Comparison of ENCODE assay signal across 15 mouse cellular contexts in the genomic region with DNA sequence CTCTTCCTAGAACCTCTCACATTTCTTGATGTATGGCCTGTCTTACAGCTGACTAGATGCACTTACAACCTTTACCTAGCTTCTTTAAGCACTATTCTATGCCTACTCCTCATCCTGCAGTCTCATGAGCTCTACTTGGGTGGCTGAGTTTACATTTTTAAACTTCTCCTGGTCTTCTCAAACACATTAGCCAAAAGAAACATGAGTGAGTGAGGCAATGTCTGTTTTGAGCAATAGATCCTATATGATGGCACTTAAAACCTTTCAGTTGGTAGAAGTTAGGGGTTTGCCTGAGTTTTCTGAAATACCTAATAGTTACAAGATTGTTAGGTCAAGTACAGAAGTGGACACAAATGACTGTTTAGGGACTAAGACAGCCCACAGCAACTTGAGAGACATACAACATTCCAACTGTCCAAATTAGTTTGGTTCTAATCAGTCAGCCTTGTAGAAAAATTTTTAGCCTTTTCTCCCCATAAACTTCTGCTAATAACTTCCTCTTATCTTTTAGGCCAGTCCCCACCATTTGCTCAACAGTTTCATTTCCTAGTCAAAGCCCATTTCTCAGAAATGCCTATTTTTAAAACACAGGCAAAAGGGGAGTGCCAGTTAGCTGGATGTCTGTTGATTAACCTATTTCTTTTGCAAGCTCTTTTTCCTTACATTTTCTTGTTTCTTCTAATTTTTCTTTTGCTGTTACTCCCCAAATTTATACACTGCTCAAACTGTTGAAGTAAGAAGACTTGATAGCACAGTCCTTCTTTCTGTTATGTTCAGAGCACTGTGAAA. TPM values are rescaled to one million over a fixed set of nuclear protein-coding genes. Genes with fewer than 3 reads are reported as not detected.
DNase-seq lines count a peak whose midpoint lies in the region; ATAC-seq and TF ChIP-seq lines count a peak whose summit lies in the region.
"Had no signal": no experiment of that assay in that cellular context is flagged by ENCODE, and none has a peak within 500 bp of the region (broad histone marks: within the 10 kb centered on the region; RNA-seq: fewer than 3 reads in every experiment).

No protein-coding gene starts in this region.

- H3K9me3 ChIP-seq in stomach, embryonic 16.5 days (replicated peaks; ENCODE audit: control insufficient read depth, low read length): no peaks in the 10 kb centered on the region
- no peaks in the 10 kb centered on the region for H3K9me3 ChIP-seq in stomach, postnatal 0 days (ENCODE audit: control insufficient read depth, low read length)
- H3K9me3 ChIP-seq in liver, embryonic 16.5 days (replicated peaks; ENCODE audit: control insufficient read depth, low read length): no peaks in the 10 kb centered on the region
- H3K9me3 ChIP-seq in neural tube, embryonic 15.5 days (replicated peaks): no peaks in the 10 kb centered on the region
- H3K9me3 ChIP-seq in hindbrain, embryonic 11.5 days (ENCODE audit: control insufficient read depth, low read length): no peaks in the 10 kb centered on the region
- H3K9me3 ChIP-seq: stomach, embryonic 15.5 days had no signal

- H3K36me3 ChIP-seq in stomach, embryonic 16.5 days (ENCODE audit: control insufficient read depth, insufficient read depth, low read length): no peaks in the 10 kb centered on the region
- no peaks in the 10 kb centered on the region for H3K36me3 ChIP-seq in stomach, postnatal 0 days (ENCODE audit: control insufficient read depth, insufficient read depth, low read length)
- no peaks in the 10 kb centered on the region for H3K36me3 ChIP-seq in liver, embryonic 16.5 days (ENCODE audit: control insufficient read depth, insufficient read depth)
- H3K36me3 ChIP-seq in neural tube, embryonic 15.5 days: no peaks in the 10 kb centered on the region
- H3K36me3 ChIP-seq in hindbrain, embryonic 11.5 days (ENCODE audit: control insufficient read depth, insufficient read depth, low read length): no peaks in the 10 kb centered on the region
- H3K36me3 ChIP-seq: stomach, embryonic 15.5 days had no signal

- TF ChIP-seq CTCF in stomach, postnatal 0 days (IDR thresholded peaks at IDR 0.05; ENCODE audit: low read depth): no peak

- no peak for DNase-seq in stomach, postnatal 0 days (ENCODE audit: low spot score)
- peak; percentile 63 for DNase-seq in c-Kit-positive CD71-positive TER-119-negative erythroid progenitor cells, embryonic 14.5 days (ENCODE audit: low read depth)
- no peak for DNase-seq in left cerebral cortex, postnatal 10 days (ENCODE audit: extremely low spot score in 1 of 2, low spot score in 2 of 2)
- DNase-seq in hindbrain, embryonic 11.5 days (ENCODE audit: low spot score): no peak
- DNase-seq: cerebellum, adult 11 months; gastrocnemius, postnatal 36 days; heart, postnatal 14 days; retina, postnatal 1 day had no signal

- no peak for ATAC-seq in stomach, embryonic 16.5 days (ENCODE audit: insufficient read depth, low FRiP score)
- ATAC-seq in stomach, postnatal 0 days (ENCODE audit: low FRiP score, low TSS enrichment): no peak
- peak; percentile 52 for ATAC-seq in liver, embryonic 16.5 days (ENCODE audit: low read depth)
- no peak for ATAC-seq in neural tube, embryonic 15.5 days (ENCODE audit: low FRiP score)
- ATAC-seq in hindbrain, embryonic 11.5 days (ENCODE audit: low FRiP score): no peak
- ATAC-seq: intestine, postnatal 0 days had no signal

- intact Hi-C loops in left cerebral cortex, postnatal 10 days (cut with DNase I): no loop called here

- no peak overlapping the region for H3K4me3 ChIP-seq in stomach, embryonic 16.5 days (replicated peaks; ENCODE audit: low read length)
- H3K4me3 ChIP-seq in stomach, postnatal 0 days (ENCODE audit: low read depth, low read length): no peak overlapping the region
- H3K4me3 ChIP-seq in liver, embryonic 16.5 days (ENCODE audit: low read depth, low read length): no peak overlapping the region
- H3K4me3 ChIP-seq in neural tube, embryonic 15.5 days (replicated peaks): no peak overlapping the region
- no peak overlapping the region for H3K4me3 ChIP-seq in hindbrain, embryonic 11.5 days (ENCODE audit: low read depth, low read length)
- H3K4me3 ChIP-seq: stomach, embryonic 15.5 days had no signal

- peak overlapping the region; percentile 44 for H3K27ac ChIP-seq in stomach, embryonic 16.5 days (ENCODE audit: low read length)
- H3K27ac ChIP-seq in stomach, postnatal 0 days (replicated peaks): no peak overlapping the region
- H3K27ac ChIP-seq in liver, embryonic 16.5 days (ENCODE audit: low read length): peak overlapping the region; percentile 83
- H3K27ac ChIP-seq in neural tube, embryonic 15.5 days (replicated peaks): no peak overlapping the region
- H3K27ac ChIP-seq in hindbrain, embryonic 11.5 days (ENCODE audit: low read depth, low read length): no peak overlapping the region
- H3K27ac ChIP-seq: stomach, embryonic 15.5 days had no signal

- TF ChIP-seq EP300 in stomach, postnatal 0 days (optimal IDR thresholded peaks at IDR 0.05): no peak

- H3K4me1 ChIP-seq in stomach, embryonic 16.5 days (ENCODE audit: control insufficient read depth, insufficient read depth, low read length): no peaks in the 10 kb centered on the region
- no peaks in the 10 kb centered on the region for H3K4me1 ChIP-seq in stomach, postnatal 0 days (replicated peaks; ENCODE audit: control insufficient read depth, insufficient read depth)
- peaks cover 9% of the 10 kb centered on the region for H3K4me1 ChIP-seq in liver, embryonic 16.5 days (ENCODE audit: control insufficient read depth, low read depth, low read length)
- H3K4me1 ChIP-seq in neural tube, embryonic 15.5 days: no peaks in the 10 kb centered on the region
- H3K4me1 ChIP-seq in hindbrain, embryonic 11.5 days (replicated peaks; ENCODE audit: control insufficient read depth, insufficient read depth, low read length): no peaks in the 10 kb centered on the region
- H3K4me1 ChIP-seq: stomach, embryonic 15.5 days had no signal

- no peak overlapping the region for H3K9ac ChIP-seq in stomach, embryonic 16.5 days (ENCODE audit: low read length)
- H3K9ac ChIP-seq in stomach, postnatal 0 days (ENCODE audit: low read length): no peak overlapping the region
- no peak overlapping the region for H3K9ac ChIP-seq in liver, embryonic 16.5 days (ENCODE audit: low read depth, low read length)
- H3K9ac ChIP-seq in neural tube, embryonic 15.5 days (replicated peaks): no peak overlapping the region
- no peak overlapping the region for H3K9ac ChIP-seq in hindbrain, embryonic 11.5 days (ENCODE audit: low read depth, low read length)
- H3K9ac ChIP-seq: stomach, embryonic 15.5 days had no signal

- no peaks in the 10 kb centered on the region for H3K27me3 ChIP-seq in stomach, embryonic 16.5 days (ENCODE audit: control insufficient read depth, insufficient read depth, low read length)
- no peaks in the 10 kb centered on the region for H3K27me3 ChIP-seq in stomach, postnatal 0 days (ENCODE audit: control insufficient read depth, insufficient read depth, low read length)
- no peaks in the 10 kb centered on the region for H3K27me3 ChIP-seq in liver, embryonic 16.5 days (ENCODE audit: control insufficient read depth, insufficient read depth, low read depth, low read length)
- no peaks in the 10 kb centered on the region for H3K27me3 ChIP-seq in neural tube, embryonic 15.5 days (replicated peaks)
- H3K27me3 ChIP-seq in hindbrain, embryonic 11.5 days (ENCODE audit: control insufficient read depth, insufficient read depth, low read length): no peaks in the 10 kb centered on the region
- H3K27me3 ChIP-seq: stomach, embryonic 15.5 days had no signal

- no peak overlapping the region for H3K4me2 ChIP-seq in stomach, embryonic 16.5 days (ENCODE audit: low read depth, low read length)
- H3K4me2 ChIP-seq in stomach, postnatal 0 days (replicated peaks; ENCODE audit: low read depth): no peak overlapping the region
- peak overlapping the region; percentile 10; the same call in 1 of the 2 replicates for H3K4me2 ChIP-seq in liver, embryonic 16.5 days (ENCODE audit: low read depth, low read length)
- no peak overlapping the region for H3K4me2 ChIP-seq in neural tube, embryonic 15.5 days
- no peak overlapping the region for H3K4me2 ChIP-seq in hindbrain, embryonic 11.5 days (replicated peaks; ENCODE audit: low read depth, low read length)
- H3K4me2 ChIP-seq: stomach, embryonic 15.5 days had no signal

RNA-seq across cellular contexts. Expression of gene Olfr693, which starts 28.6 kb away (rescaled TPM):
- polyA plus RNA-seq in stomach, embryonic 16.5 days (2015; fragmentation: Nextera tagmentation; extraction: Ambion mirVana): not detected in 2 replicates
- polyA plus RNA-seq in stomach, postnatal 0 days (2015; fragmentation: Nextera tagmentation; extraction: Ambion mirVana): not detected in 2 replicates
- not detected in 2 replicates for polyA plus RNA-seq in liver, embryonic 16.5 days (2015; fragmentation: Nextera tagmentation; extraction: Ambion mirVana)
- not detected for total RNA-seq in left cerebral cortex, postnatal 10 days (2021)
- not detected in 2 replicates for polyA plus RNA-seq in neural tube, embryonic 15.5 days (2015; fragmentation: Nextera tagmentation; extraction: Ambion mirVana)
- not detected in 2 replicates for polyA plus RNA-seq in hindbrain, embryonic 11.5 days (2014; fragmentation: Nextera tagmentation; extraction: Ambion mirVana)
- total RNA-seq: gastrocnemius, postnatal 36 days; heart, postnatal 14 days; layer of hippocampus, adult 8-10 months had no signal
- polyA plus RNA-seq: intestine, postnatal 0 days; limb, embryonic 11.5 days; stomach, embryonic 15.5 days had no signal

RNA-seq across cellular contexts. Expression of gene Olfr694, which starts 39.9 kb away (rescaled TPM):
- polyA plus RNA-seq in stomach, embryonic 16.5 days (2015; fragmentation: Nextera tagmentation; extraction: Ambion mirVana): not detected in 2 replicates
- not detected in 2 replicates for polyA plus RNA-seq in stomach, postnatal 0 days (2015; fragmentation: Nextera tagmentation; extraction: Ambion mirVana)
- not detected in 2 replicates for polyA plus RNA-seq in liver, embryonic 16.5 days (2015; fragmentation: Nextera tagmentation; extraction: Ambion mirVana)
- total RNA-seq in left cerebral cortex, postnatal 10 days (2021): not detected
- not detected in 2 replicates for polyA plus RNA-seq in neural tube, embryonic 15.5 days (2015; fragmentation: Nextera tagmentation; extraction: Ambion mirVana)
- not detected in 2 replicates for polyA plus RNA-seq in hindbrain, embryonic 11.5 days (2014; fragmentation: Nextera tagmentation; extraction: Ambion mirVana)
- total RNA-seq: gastrocnemius, postnatal 36 days; heart, postnatal 14 days; layer of hippocampus, adult 8-10 months had no signal
- polyA plus RNA-seq: intestine, postnatal 0 days; limb, embryonic 11.5 days; stomach, embryonic 15.5 days had no signal

Comparison
In these comparisons a context has a peak if more than half of its experiments do, and no peak if none do; other contexts are left out.
1. H3K27ac ChIP-seq: peak in stomach, embryonic 16.5 days (single experiment) and liver, embryonic 16.5 days (single experiment); none in stomach, postnatal 0 days (single experiment), neural tube, embryonic 15.5 days (single experiment) and hindbrain, embryonic 11.5 days (single experiment).